Mouse (Mus musculus) hindbrain, embryonic 15.5 days (tissue): Measurements from ENCODE around the gene Arid1a. TPM values are rescaled to one million over a fixed set of nuclear protein-coding genes. Genes with fewer than 3 reads are reported as not detected.
A peak's percentile ranks its signal among the peaks of the same experiment; 100 is the strongest.

Source experiments
- ATAC-seq: fragments of 200-750 bp; cut with Nextera tagmentation; 2 replicates; pipeline ENCODE4 v1.8.0; 2017; ENCODE audit warnings: low read depth, moderate number of reproducible peaks, moderate TSS enrichment; ENCODE audit not compliant: low FRiP score
- H3K27ac ChIP-seq: fragments of 300-500 bp; sonication (generic); replicated peaks from 2 replicates; pipeline ENCODE4 v1.5.1; 2015; ENCODE audit warnings: mild to moderate bottlenecking, inconsistent platforms
- H3K27me3 ChIP-seq: fragments of 300-500 bp; sonication (generic); 2 replicates; pipeline ENCODE4 v1.6.1; 2015; ENCODE audit warnings: control low read depth, inconsistent platforms
- H3K36me3 ChIP-seq: fragments of 300-500 bp; sonication (generic); 2 replicates; pipeline ENCODE4 v1.6.1; 2015; ENCODE audit warnings: control low read depth, inconsistent platforms
- H3K4me1 ChIP-seq: fragments of 300-500 bp; sonication (generic); replicated peaks from 2 replicates; pipeline ENCODE4 v1.6.1; 2015; ENCODE audit warnings: control low read depth, inconsistent platforms
- H3K4me2 ChIP-seq: fragments of 300-500 bp; sonication (generic); 2 replicates; pipeline ENCODE4 v1.6.1; 2015; ENCODE audit warnings: moderate library complexity, mild to moderate bottlenecking, inconsistent platforms
- H3K4me3 ChIP-seq: fragments of 300-500 bp; sonication (generic); 2 replicates; pipeline ENCODE4 v1.5.1; 2015; ENCODE audit warnings: mild to moderate bottlenecking, inconsistent platforms
- H3K9ac ChIP-seq: fragments of 300-500 bp; sonication (generic); 2 replicates; pipeline ENCODE4 v1.6.1; 2015; ENCODE audit warnings: inconsistent platforms
- H3K9me3 ChIP-seq: fragments of 300-500 bp; sonication (generic); 2 replicates; pipeline ENCODE4 v1.6.1; 2016; ENCODE audit warnings: control low read depth, inconsistent platforms
- WGBS: fragments of 180-500 bp; shearing (Covaris S2); methylation state at CpG from one replicate; pipeline ENCODE4 v1.1.7; 2015; 5-methylcytosine and 5-hydroxymethylcytosine counted together
- microRNA-seq: library from miRNA; unstranded; fragments of <30 nt; microRNA quantifications from one replicate; pipeline ENCODE4, GENCODE M21; 2016
- polyA plus RNA-seq: library from polyadenylated mRNA; unstranded; fragments of >200 nt; fragmentation: Nextera tagmentation; extraction: Ambion mirVana; gene quantifications from 2 replicates; pipeline ENCODE4 v1.2.1, GENCODE M21; 2015

The Arid1a gene
- polyA plus RNA-seq, 1 experiment from 2014 or later: 30.0 TPM

DNA sequence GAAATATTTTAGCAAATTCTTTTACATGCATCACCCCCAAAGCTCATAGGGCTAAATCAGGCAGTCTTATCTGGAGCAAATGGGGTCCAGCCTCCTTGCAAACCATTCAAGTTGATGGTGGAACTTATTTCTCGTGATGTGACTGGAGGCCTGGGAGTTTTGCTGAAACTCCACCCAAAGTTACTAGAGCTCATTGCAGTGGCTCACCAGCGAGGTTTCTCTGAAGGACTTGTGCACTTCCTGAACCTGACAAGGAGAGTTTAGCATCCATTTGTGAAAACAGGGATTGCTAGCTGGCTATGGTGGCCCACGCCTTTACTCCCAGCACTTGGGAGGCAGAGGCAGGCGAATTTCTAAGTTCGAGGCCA lies 122.5 kb downstream of the Arid1a start:
- no peak overlapping the region for H3K9ac ChIP-seq
- no peak overlapping the region for H3K4me3 ChIP-seq
- no peak overlapping the region for H3K4me2 ChIP-seq
- H3K27me3 ChIP-seq: no peaks in the 10 kb centered on the region
- WGBS: 81% methylated on average over 5 of the region's 5 CpGs
- H3K4me1 ChIP-seq: peaks cover 37% of the 10 kb centered on the region
- no peaks in the 10 kb centered on the region for H3K9me3 ChIP-seq
- H3K27ac ChIP-seq: no peak overlapping the region
- ATAC-seq: no peak
- no peaks in the 10 kb centered on the region for H3K36me3 ChIP-seq

DNA sequence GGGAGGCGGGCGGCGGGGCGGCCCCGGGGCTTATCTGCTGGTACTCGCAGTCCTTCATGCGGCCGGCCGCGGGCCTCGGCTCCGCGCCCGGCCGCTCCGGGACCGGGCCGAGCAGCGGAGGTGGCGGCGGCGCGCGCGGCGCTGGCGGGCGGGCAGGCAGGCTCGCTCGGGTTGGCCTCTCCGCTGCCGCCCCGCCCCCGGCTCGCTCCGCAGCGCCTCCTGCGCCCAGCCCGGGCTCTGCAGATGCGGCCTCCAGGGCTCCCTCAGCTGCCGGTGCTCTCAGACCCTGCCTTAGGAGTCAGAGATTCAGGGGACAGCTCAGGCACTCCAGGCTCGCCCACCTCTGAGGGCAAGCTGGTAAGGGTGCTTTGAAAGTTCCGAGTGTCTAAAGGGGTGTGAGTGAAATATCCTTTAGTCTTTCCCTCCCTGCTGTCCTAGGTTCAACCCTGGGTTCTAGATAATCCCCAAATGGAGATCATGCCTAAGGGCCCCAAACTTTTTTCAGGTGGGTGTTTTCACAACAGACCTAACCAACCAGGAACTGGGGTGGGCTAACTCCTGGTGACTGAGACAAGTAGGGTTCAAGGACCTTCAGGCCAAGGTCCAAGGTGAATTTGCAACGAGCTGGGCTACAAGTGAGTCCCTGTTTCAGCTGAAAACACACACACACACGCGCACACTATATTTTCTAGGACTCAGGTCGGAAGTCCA lies 123.1 kb downstream of the Arid1a start:
- Histone ChIP-seq H3K4me2 (peak overlapping the region; percentile 68), H3K27ac (peak overlapping the region; percentile 84), H3K9me3 (no peaks in the 10 kb centered on the region), H3K27me3 (no peaks in the 10 kb centered on the region), H3K36me3 (no peaks in the 10 kb centered on the region), H3K9ac (peak overlapping the region; percentile 77), H3K4me3 (peak overlapping the region; percentile 74), H3K4me1 (peaks cover 37% of the 10 kb centered on the region)
- peak; percentile 82 for ATAC-seq
- 21% methylated on average over 16 of the region's 47 CpGs for WGBS

DNA sequence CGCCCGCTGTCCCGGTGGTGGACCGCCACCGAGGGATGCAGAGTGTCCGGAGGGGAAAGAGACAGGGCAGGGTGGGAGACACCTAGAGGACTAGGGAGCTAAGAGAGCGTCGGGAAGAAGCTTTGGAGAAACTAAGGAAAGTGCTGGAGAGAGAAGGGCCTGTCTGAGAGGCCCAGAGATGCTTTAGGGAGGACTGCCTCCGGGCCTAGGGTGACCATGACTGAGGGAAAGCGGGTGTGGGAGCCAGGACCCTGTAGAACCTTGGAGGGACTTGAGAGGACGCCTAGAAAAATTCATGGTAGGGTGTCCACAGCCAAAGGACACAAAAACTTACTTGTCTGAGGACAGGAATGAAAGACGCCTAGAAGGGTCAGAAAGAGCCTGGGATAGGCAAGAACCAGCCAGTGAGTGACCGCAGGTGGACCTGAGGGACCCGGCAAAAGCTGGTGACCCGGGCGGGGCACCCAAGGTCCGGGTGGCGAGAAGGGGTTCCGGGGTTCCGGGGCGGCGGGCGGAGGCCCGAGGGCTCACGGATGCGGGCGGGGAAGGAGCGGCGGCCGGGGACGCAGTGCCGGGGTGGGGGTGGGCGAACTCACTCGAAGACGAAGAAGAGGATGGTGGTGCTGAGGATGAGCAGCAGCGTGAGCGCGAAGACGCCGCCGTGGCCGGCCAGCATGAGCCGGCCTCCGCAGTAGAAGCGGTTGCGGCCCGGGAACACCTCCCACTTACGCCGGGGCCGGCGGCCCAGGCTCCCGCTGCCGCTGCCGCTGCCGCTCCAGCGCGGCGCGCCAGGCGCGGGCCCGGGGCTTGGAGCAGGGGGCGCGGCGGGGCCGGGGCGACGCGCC lies 123.9 kb downstream of the Arid1a start:
- H3K4me1 ChIP-seq: peaks cover 37% of the 10 kb centered on the region
- peak overlapping the region; percentile 68 for H3K4me2 ChIP-seq
- no peaks in the 10 kb centered on the region for H3K9me3 ChIP-seq
- peak; percentile 46 for ATAC-seq
- peak overlapping the region; percentile 77 for H3K9ac ChIP-seq
- no peaks in the 10 kb centered on the region for H3K27me3 ChIP-seq
- WGBS: under 1% methylated on average over 33 of the region's 69 CpGs
- H3K4me3 ChIP-seq: peak overlapping the region; percentile 74
- no peaks in the 10 kb centered on the region for H3K36me3 ChIP-seq
- H3K27ac ChIP-seq: peak overlapping the region; percentile 84

DNA sequence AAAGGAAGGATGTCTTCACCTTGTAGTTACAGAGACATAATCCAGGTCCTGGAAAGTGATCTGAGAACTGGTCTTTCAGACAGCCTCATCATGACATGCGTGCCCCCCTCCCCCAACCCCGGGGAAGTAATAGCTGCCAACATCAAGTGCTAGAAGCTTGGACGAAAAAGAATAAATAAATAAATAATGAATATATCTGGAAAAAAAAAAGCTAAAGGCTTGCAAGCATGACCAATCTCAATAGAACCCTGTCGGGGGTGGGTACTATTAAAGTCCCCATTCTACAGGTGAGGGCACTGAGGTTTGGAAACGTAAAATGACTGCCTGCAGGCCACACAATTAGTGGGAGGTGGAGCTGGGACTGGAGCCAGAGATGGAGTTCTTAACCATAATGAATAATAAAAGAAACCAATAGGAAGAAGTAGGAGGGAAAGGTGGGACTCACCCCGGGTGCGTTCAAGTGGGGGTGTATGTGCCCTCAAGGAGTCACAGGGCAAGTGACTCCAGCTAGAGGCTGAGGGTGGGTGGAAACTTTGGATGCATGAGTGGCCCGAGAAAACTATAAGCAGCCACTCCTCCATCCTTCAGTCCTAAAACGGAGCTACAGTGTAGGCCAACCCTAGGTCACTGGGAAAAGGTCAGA lies 124.7 kb downstream of the Arid1a start:
- Histone ChIP-seq H3K9ac (peak overlapping the region; percentile 77), H3K4me1 (peaks cover 37% of the 10 kb centered on the region), H3K36me3 (peaks cover 2% of the 10 kb centered on the region; the same call in 1 of the 2 replicates), H3K27me3 (no peaks in the 10 kb centered on the region), H3K4me3 (peak overlapping the region; percentile 74), H3K27ac (no peak overlapping the region), H3K4me2 (peak overlapping the region; percentile 68), H3K9me3 (no peaks in the 10 kb centered on the region)
- no peak for ATAC-seq
- WGBS: 35% methylated on average over 9 of the region's 9 CpGs

DNA sequence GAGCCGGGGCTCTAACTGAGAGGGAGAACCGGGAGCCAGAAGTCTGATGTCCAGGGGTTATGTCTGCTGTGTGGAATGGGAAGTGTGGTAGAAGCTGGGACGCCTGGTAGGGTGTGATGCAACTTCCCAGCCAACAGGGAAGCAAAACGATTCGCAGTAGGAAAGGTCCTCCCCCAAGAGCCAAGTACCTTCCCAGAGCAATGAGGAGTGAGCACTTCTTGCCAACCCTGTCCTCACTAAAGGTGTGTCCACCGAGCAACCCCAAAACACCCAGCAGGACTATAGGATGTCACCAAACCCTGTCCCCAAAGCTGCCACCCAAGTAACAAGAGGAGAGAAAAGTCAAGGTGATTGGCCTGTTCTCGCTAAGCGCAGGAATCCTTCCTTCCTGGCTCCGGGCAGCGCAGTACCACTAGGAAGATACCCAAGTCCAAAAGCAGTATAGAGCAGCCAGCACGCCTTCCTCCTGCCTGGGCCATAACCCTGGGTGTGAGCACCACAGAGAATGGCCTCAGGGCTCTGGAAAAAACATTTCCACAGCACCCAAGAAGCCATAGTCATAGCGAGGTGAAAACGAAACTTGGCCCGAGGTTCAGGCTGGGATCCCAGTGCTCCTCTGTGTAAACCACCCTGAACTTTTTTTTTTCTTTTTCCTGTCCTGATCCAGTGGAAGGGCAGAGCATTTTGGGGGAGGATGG lies 125.3 kb downstream of the Arid1a start:
- H3K4me3 ChIP-seq: no peak overlapping the region
- ATAC-seq: no peak
- peak overlapping the region; percentile 68 for H3K4me2 ChIP-seq
- H3K27me3 ChIP-seq: no peaks in the 10 kb centered on the region
- peaks cover 37% of the 10 kb centered on the region for H3K4me1 ChIP-seq
- H3K27ac ChIP-seq: no peak overlapping the region
- peaks cover 8% of the 10 kb centered on the region; the same call in 1 of the 2 replicates for H3K36me3 ChIP-seq
- H3K9me3 ChIP-seq: no peaks in the 10 kb centered on the region
- WGBS: 84% methylated on average over 14 of the region's 14 CpGs
- H3K9ac ChIP-seq: no peak overlapping the region

DNA sequence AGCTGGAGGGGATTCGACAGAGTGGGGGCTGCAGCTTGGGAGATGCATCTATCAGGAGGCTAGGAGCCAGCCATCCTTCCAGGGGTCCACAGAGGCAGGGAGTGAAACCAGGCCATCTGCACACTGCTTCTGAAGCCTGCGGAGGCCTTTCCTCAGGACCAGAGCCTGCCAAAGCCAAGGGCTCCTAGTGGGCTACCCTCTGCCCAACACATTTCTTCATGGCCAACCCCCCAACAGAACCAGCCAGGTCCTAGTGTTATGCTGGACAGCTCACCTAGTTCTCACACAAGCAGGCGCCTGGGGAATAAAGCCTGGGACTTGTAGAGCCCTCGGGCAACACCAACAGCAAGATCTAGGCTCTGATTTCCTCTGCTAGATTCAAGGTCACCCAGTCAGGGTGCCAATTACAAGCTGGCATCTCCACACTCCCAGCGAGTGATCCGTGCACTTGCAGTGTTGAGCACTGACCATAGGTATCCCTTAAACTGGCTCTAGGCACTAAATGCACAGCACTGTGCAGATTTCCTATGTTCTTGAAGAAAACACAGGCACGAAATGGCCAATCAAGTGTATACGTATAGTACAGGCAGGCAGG lies 126.1 kb downstream of the Arid1a start:
- H3K4me3 ChIP-seq: no peak overlapping the region
- peaks cover 14% of the 10 kb centered on the region; the same call in 1 of the 2 replicates for H3K36me3 ChIP-seq
- no peaks in the 10 kb centered on the region for H3K27me3 ChIP-seq
- WGBS: 89% methylated on average over 8 of the region's 8 CpGs
- no peak overlapping the region for H3K27ac ChIP-seq
- no peaks in the 10 kb centered on the region for H3K9me3 ChIP-seq
- H3K4me1 ChIP-seq: peaks cover 37% of the 10 kb centered on the region
- no peak for ATAC-seq
- H3K9ac ChIP-seq: no peak overlapping the region
- H3K4me2 ChIP-seq: 0 out of 2 replicates have a peak overlapping the region, but pooled peaks have one; percentile 16

DNA sequence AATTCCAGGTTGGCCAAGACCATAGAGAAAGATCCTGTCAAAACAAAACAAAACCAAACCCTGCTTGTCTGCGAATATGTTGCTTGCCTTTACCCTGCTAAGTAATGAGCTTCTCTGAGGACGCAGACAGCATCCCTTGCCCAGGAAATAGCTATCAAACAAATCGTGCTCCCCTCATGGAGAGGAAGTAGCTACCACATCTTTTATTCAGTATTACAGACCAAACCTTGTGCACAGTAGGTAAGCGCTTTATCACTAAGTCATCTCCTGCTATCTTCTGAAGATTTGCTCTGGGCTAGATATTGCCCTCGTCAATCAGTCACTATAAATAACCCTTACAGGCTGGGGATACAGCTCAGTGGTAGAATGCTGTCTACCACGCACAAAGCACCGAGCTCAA lies 127.4 kb downstream of the Arid1a start:
- Histone ChIP-seq H3K4me3 (no peak overlapping the region), H3K4me2 (no peak overlapping the region), H3K4me1 (peaks cover 37% of the 10 kb centered on the region), H3K36me3 (peaks cover 16% of the 10 kb centered on the region; the same call in 1 of the 2 replicates), H3K9ac (no peak overlapping the region), H3K9me3 (no peaks in the 10 kb centered on the region), H3K27ac (no peak overlapping the region), H3K27me3 (no peaks in the 10 kb centered on the region)
- no peak for ATAC-seq
- 86% methylated on average over 7 of the region's 7 CpGs for WGBS

Small RNAs within 50 kb of the gene (microRNA-seq; reads per million reads assigned to microRNA genes)
- not detected for gene Mir7227

Other genes with a start within 250 kb of the Arid1a start
- gene Kdf1, start 237.8 kb downstream of the Arid1a start, polyA plus RNA-seq: 0.39 and 0.74 TPM in 2 replicates
- gene Nudc, start 210.8 kb downstream of the Arid1a start, polyA plus RNA-seq: 253 and 272 TPM in 2 replicates
- gene Nr0b2, start 203.4 kb downstream of the Arid1a start, polyA plus RNA-seq: not detected in 2 replicates
- 7.1 and 8.6 TPM in 2 replicates for gene Gpatch3, start 182.0 kb downstream of the Arid1a start, polyA plus RNA-seq
- gene Gpn2, start 172.4 kb downstream of the Arid1a start, polyA plus RNA-seq: 17.6 and 19.7 TPM in 2 replicates
- 2.2 TPM in 2 replicates for gene Sfn, start 154.6 kb downstream of the Arid1a start, polyA plus RNA-seq
- 12.0 and 15.8 TPM in 2 replicates for gene Zdhhc18, start 106.6 kb downstream of the Arid1a start, polyA plus RNA-seq
- 14.2 and 14.9 TPM in 2 replicates for gene Pigv, start 84.1 kb downstream of the Arid1a start, polyA plus RNA-seq
- 25.0 and 25.6 TPM in 2 replicates for gene Rps6ka1, start 131.0 kb upstream of the Arid1a start, polyA plus RNA-seq
- gene Hmgn2, start 211.9 kb upstream of the Arid1a start, polyA plus RNA-seq: 1,020 and 1,026 TPM in 2 replicates
- 44.0 and 46.0 TPM in 2 replicates for gene Dhdds, start 244.1 kb upstream of the Arid1a start, polyA plus RNA-seq